Mouse (Mus musculus) kidney, adult 2 months (tissue): ENCODE measurements at regions not wholly inside any gene's neighbourhood (a gene's known extent, or its start where the extent isn't known, plus 50 kb on each side); places are given as distances from the start of the nearest gene placed in this dataset.

Experiments
- CTCF ChIP-seq: fragments of 200-500 bp; conservative IDR thresholded peaks from 2 replicates; pipeline ENCODE4 v1.5.1; 2011; ENCODE audit warnings: low read depth, mild to moderate bottlenecking, control low read depth, low read length, moderate library complexity, mixed read lengths; ENCODE audit not compliant: insufficient read depth, insufficient read length
- POLR2A ChIP-seq: fragments of 200-500 bp; IDR thresholded peaks from one replicate; pipeline ENCODE4 v1.6.1; 2011; ENCODE audit warnings: low read depth, low read length, control low read depth

DNA sequence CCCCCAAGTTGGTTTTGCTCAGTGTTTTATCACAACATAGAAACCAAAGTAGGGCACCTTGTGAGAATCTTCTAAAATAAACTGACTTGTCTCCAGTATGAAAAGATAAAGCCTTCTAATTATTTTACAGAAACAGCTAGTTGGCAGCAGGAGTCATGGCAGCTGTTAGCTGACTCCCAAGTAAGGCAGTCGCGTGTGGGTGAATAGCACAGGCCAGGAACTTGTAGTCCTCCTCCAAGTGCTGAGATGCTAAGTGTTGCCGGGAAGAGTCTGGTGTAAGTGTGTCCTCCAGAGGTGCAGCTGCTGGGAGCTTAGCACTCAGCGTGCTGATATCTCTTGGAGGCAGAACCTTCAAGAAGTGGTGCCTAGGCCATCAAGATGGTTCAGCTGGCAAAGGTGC, 75.0 kb upstream of the Galnt15 start:
- TF ChIP-seq POLR2A (no peak), CTCF (no peak)
